Mouse (Mus musculus) lung, embryonic 14.5 days (tissue): ENCODE results near the gene Lgals9. TPM values are rescaled to one million over a fixed set of nuclear protein-coding genes. Genes with fewer than 3 reads are reported as not detected.

Experiments
- ATAC-seq: fragments of 200-750 bp; cut with Nextera tagmentation; 2 replicates; pipeline ENCODE4 v1.8.0; 2017; ENCODE audit warnings: mild to moderate bottlenecking, moderate TSS enrichment, moderate library complexity; ENCODE audit not compliant: insufficient read depth
- DNase-seq: peaks from one replicate; pipeline ENCODE4 v3.0.0-alpha.2; 2015
- H3K27ac ChIP-seq: fragments of 300-500 bp; sonication (generic); 2 replicates; pipeline ENCODE4 v1.5.1; 2014; ENCODE audit warnings: low read depth, mild to moderate bottlenecking, moderate library complexity
- H3K27me3 ChIP-seq: fragments of 300-500 bp; sonication (generic); 2 replicates; pipeline ENCODE4 v1.6.1; 2014; ENCODE audit warnings: low read length, control low read depth; ENCODE audit not compliant: insufficient read depth
- H3K36me3 ChIP-seq: fragments of 300-500 bp; sonication (generic); 2 replicates; pipeline ENCODE4 v1.6.1; 2014; ENCODE audit warnings: control low read depth; ENCODE audit not compliant: insufficient read depth
- H3K4me1 ChIP-seq: fragments of 300-500 bp; sonication (generic); 2 replicates; pipeline ENCODE4 v1.6.1; 2014; ENCODE audit warnings: antibody characterized with exemption, control low read depth; ENCODE audit not compliant: insufficient read depth
- H3K4me2 ChIP-seq: fragments of 300-500 bp; sonication (generic); 2 replicates; pipeline ENCODE4 v1.6.1; 2014; ENCODE audit warnings: mild to moderate bottlenecking
- H3K4me3 ChIP-seq: fragments of 300-500 bp; sonication (generic); 2 replicates; pipeline ENCODE4 v1.5.1; 2014; ENCODE audit warnings: low read depth, low read length
- H3K9ac ChIP-seq: fragments of 300-500 bp; sonication (generic); 2 replicates; pipeline ENCODE4 v1.6.1; 2014
- H3K9me3 ChIP-seq: fragments of 300-500 bp; sonication (generic); 2 replicates; pipeline ENCODE4 v1.6.1; 2016; ENCODE audit warnings: low read depth, low read length, control low read depth
- CTCF ChIP-seq: IDR thresholded peaks from 2 replicates; pipeline ENCODE4 v1.5.1; 2016; ENCODE audit warnings: antibody characterized with exemption, low read depth
- WGBS: fragments of 180-500 bp; shearing (Covaris S2); extraction: QIAGEN DNeasy Blood & Tissue Kit; methylation state at CpG from one replicate; pipeline ENCODE4 v1.1.7; 2014; 5-methylcytosine and 5-hydroxymethylcytosine counted together
- polyA plus RNA-seq: library from polyadenylated mRNA; unstranded; fragments of >200 nt; fragmentation: Nextera tagmentation; extraction: Ambion mirVana; gene quantifications from 2 replicates; pipeline ENCODE4 v1.2.1, GENCODE M21; 2014

Lgals9 gene
- polyA plus RNA-seq, 1 experiment from 2014 or later, result 23.9 TPM

GRCm38 (mm10) chr11:78934727-78935126, 50.0 kb downstream of the Lgals9 start:
- Histone ChIP-seq H3K27ac (peak overlapping the region; percentile 65; the same call in 1 of the 2 replicates), H3K36me3 (no peaks in the 10 kb centered on the region), H3K27me3 (no peaks in the 10 kb centered on the region), H3K4me1 (no peaks in the 10 kb centered on the region), H3K9ac (no peak overlapping the region), H3K4me3 (no peak overlapping the region), H3K9me3 (no peaks in the 10 kb centered on the region), H3K4me2 (no peak overlapping the region)
- ATAC-seq (no peak), DNase-seq (no peak)
- WGBS, result 53% methylated on average over 4 of the region's 4 CpGs
- TF ChIP-seq CTCF, result no peak

- Histone ChIP-seq H3K27me3 (no peaks in the 10 kb centered on the region), H3K9me3 (no peaks in the 10 kb centered on the region), H3K4me2 (no peak overlapping the region), H3K4me3 (no peak overlapping the region), H3K9ac (no peak overlapping the region), H3K36me3 (no peaks in the 10 kb centered on the region), H3K4me1 (no peaks in the 10 kb centered on the region), H3K27ac (no peak overlapping the region)
- DNase-seq, result no peak
- ATAC-seq, result no peak
- WGBS, result 75% methylated on average over 7 of the region's 7 CpGs
- no peak for TF ChIP-seq CTCF
These were observed 50.4 kb downstream of the Lgals9 start for GRCm38 (mm10) chr11:78934307-78934706.

GRCm38 (mm10) chr11:78929345-78929744, 55.4 kb downstream of the Lgals9 start:
- no peak for TF ChIP-seq CTCF
- Histone ChIP-seq H3K27me3 (peaks cover 28% of the 10 kb centered on the region), H3K27ac (no peak overlapping the region), H3K4me3 (no peak overlapping the region), H3K4me2 (no peak overlapping the region), H3K9ac (no peak overlapping the region), H3K4me1 (no peaks in the 10 kb centered on the region), H3K9me3 (no peaks in the 10 kb centered on the region), H3K36me3 (no peaks in the 10 kb centered on the region)
- DNase-seq, result peak; percentile 78
- ATAC-seq, result no peak
- WGBS, result 44% methylated on average over 5 of the region's 5 CpGs

- peaks cover 41% of the 10 kb centered on the region for H3K27me3 ChIP-seq
- ATAC-seq, result peak; percentile 75
These were observed 59.8 kb downstream of the Lgals9 start for GRCm38 (mm10) chr11:78924916-78925315.

GRCm38 (mm10) chr11:78924111-78924510, 60.6 kb downstream of the Lgals9 start:
- no peaks in the 10 kb centered on the region for H3K9me3 ChIP-seq
- WGBS, result 9% methylated on average over 9 of the region's 9 CpGs

More at GRCm38 (mm10) chr11:78924916-78925315, 59.8 kb downstream of the Lgals9 start:
- no peaks in the 10 kb centered on the region for H3K9me3 ChIP-seq
- H3K36me3 ChIP-seq, result no peaks in the 10 kb centered on the region
- H3K27ac ChIP-seq, result no peak overlapping the region
- peak overlapping the region; percentile 60 for H3K4me2 ChIP-seq
- H3K9ac ChIP-seq, result peak overlapping the region; percentile 38
- DNase-seq, result peak; percentile 77
- WGBS, result under 1% methylated on average over 37 of the region's 37 CpGs
- TF ChIP-seq CTCF, result no peak
- peak overlapping the region; percentile 37 for H3K4me3 ChIP-seq
- 0 out of 2 replicates have a peak, but pooled peaks cover 3% of the 10 kb centered on the region for H3K4me1 ChIP-seq

GRCm38 (mm10) chr11:78922678-78923407, 61.9 kb downstream of the Lgals9 start:
- H3K36me3 ChIP-seq, result no peaks in the 10 kb centered on the region
- DNase-seq (peak; percentile 68), ATAC-seq (no peak)
- no peak overlapping the region for H3K4me3 ChIP-seq
- H3K27ac ChIP-seq, result no peak overlapping the region
- TF ChIP-seq CTCF, result peak; percentile 90
- peaks cover 38% of the 10 kb centered on the region for H3K27me3 ChIP-seq
- 0 out of 2 replicates have a peak, but pooled peaks cover 3% of the 10 kb centered on the region for H3K4me1 ChIP-seq
- WGBS, result 35% methylated on average over 8 of the region's 8 CpGs
- no peak overlapping the region for H3K4me2 ChIP-seq
- no peak overlapping the region for H3K9ac ChIP-seq
- no peaks in the 10 kb centered on the region for H3K9me3 ChIP-seq

More at GRCm38 (mm10) chr11:78924111-78924510, 60.6 kb downstream of the Lgals9 start:
- DNase-seq, result peak; percentile 22
- no peak overlapping the region for H3K27ac ChIP-seq
- H3K9ac ChIP-seq, result no peak overlapping the region
- H3K27me3 ChIP-seq, result peaks cover 41% of the 10 kb centered on the region
- ATAC-seq, result no peak
- no peaks in the 10 kb centered on the region for H3K36me3 ChIP-seq
- no peak for TF ChIP-seq CTCF
- peak overlapping the region; percentile 60; the same call in 1 of the 2 replicates for H3K4me2 ChIP-seq
- H3K4me1 ChIP-seq, result 0 out of 2 replicates have a peak, but pooled peaks cover 3% of the 10 kb centered on the region
- H3K4me3 ChIP-seq, result no peak overlapping the region

- Histone ChIP-seq H3K36me3 (no peaks in the 10 kb centered on the region), H3K4me1 (0 out of 2 replicates have a peak, but pooled peaks cover 3% of the 10 kb centered on the region), H3K27ac (no peak within 1 kb of the TSS), H3K9me3 (no peaks in the 10 kb centered on the region), H3K4me3 (no peak within 1 kb of the TSS), H3K9ac (no peak within 1 kb of the TSS), H3K27me3 (peaks cover 24% of the 10 kb centered on the region), H3K4me2 (no peak within 1 kb of the TSS)
- ATAC-seq (no peak), DNase-seq (no peak)
- no peak for TF ChIP-seq CTCF
- WGBS, result 48% methylated on average over 6 of the region's 6 CpGs
These were observed 64.3 kb downstream of the Lgals9 start, which contains the start of gene Nos2 for GRCm38 (mm10) chr11:78920411-78920939. Gene Nos2 (plus strand): TSS chr11:78920787.
